Mouse (Mus musculus): ENCODE data around the gene Reep1. TPM values are rescaled to one million over a fixed set of nuclear protein-coding genes. Genes with fewer than 3 reads are reported as not detected.

The Reep1 gene
- total and polyA plus RNA-seq, 2 experiments from 2014 or later, result 213 to 319 TPM

GRCm38 (mm10) chr6:71757039-71757894, 49.9 kb downstream of the Reep1 start:
- WGBS, result 44% methylated on average over 10 of the region's 10 CpGs
- H3K36me3 ChIP-seq (ENCODE audit: insufficient read depth, low read length), result peaks cover 9% of the 10 kb centered on the region; the same call in 1 of the 2 replicates

GRCm38 (mm10) chr6:71758780-71759179, 51.4 kb downstream of the Reep1 start:
- no peak for ATAC-seq
- Histone ChIP-seq H3K4me2 (ENCODE audit: low read depth, low read length) (no peak overlapping the region), H3K4me3 (ENCODE audit: low read length) (no peak overlapping the region), H3K4me1 (ENCODE audit: insufficient read depth, low read length) (0 out of 2 replicates have a peak, but pooled peaks cover 2% of the 10 kb centered on the region), H3K9ac (replicated peaks; ENCODE audit: low read length) (no peak overlapping the region), H3K36me3 (ENCODE audit: insufficient read depth, low read length) (peaks cover 15% of the 10 kb centered on the region; the same call in 1 of the 2 replicates), H3K27ac (no peak overlapping the region), H3K9me3 (ENCODE audit: low read length) (no peaks in the 10 kb centered on the region), H3K27me3 (ENCODE audit: insufficient read depth, low read length) (no peaks in the 10 kb centered on the region)
- no peak for DNase-seq (ENCODE audit: low spot score)
- TF ChIP-seq CTCF (IDR thresholded peaks at IDR 0.05; ENCODE audit: low read depth), result no peak
- 88% methylated on average over 4 of the region's 4 CpGs for WGBS

More at GRCm38 (mm10) chr6:71757039-71757894, 49.9 kb downstream of the Reep1 start:
- TF ChIP-seq CTCF (IDR thresholded peaks at IDR 0.05; ENCODE audit: low read depth), result no peak
- Histone ChIP-seq H3K9me3 (ENCODE audit: low read length) (no peaks in the 10 kb centered on the region), H3K27me3 (ENCODE audit: insufficient read depth, low read length) (no peaks in the 10 kb centered on the region), H3K4me2 (ENCODE audit: low read depth, low read length) (no peak overlapping the region), H3K4me1 (ENCODE audit: insufficient read depth, low read length) (peaks cover 6% of the 10 kb centered on the region; the same call in 1 of the 2 replicates), H3K4me3 (ENCODE audit: low read length) (no peak overlapping the region), H3K27ac (peak overlapping the region; percentile 65; the same call in 1 of the 2 replicates), H3K9ac (replicated peaks; ENCODE audit: low read length) (no peak overlapping the region)
- DNase-seq (ENCODE audit: low spot score), result peak; percentile 54
- ATAC-seq, result peak; percentile 78

DNA sequence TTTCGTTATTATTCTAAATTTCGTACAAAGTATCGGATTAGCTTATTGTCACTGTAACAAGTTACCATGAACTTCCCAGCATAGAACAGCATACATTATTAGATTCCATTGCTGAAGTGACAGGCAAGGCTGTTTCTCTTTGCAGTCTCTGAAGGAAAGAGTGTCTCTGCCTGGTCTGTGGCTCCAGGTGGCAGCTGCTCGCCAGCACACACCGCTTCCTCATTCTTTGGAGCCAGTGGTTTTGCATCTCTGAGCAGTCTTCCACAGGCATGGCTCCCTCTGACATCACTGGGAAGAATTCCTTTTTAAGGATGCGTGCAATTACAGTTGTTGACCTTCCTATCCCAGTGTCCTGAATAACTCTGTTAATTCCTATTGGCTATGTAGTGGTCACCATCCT, 52.7 kb downstream of the Reep1 start:
- peaks cover 16% of the 10 kb centered on the region; the same call in 1 of the 2 replicates for H3K36me3 ChIP-seq (ENCODE audit: insufficient read depth, low read length)
- no peaks in the 10 kb centered on the region for H3K9me3 ChIP-seq (ENCODE audit: low read length)
- WGBS, result 88% methylated on average over 6 of the region's 6 CpGs
- no peaks in the 10 kb centered on the region for H3K27me3 ChIP-seq (ENCODE audit: insufficient read depth, low read length)
- ATAC-seq (no peak), DNase-seq (ENCODE audit: low spot score) (no peak)
- 0 out of 2 replicates have a peak, but pooled peaks cover 2% of the 10 kb centered on the region for H3K4me1 ChIP-seq (ENCODE audit: insufficient read depth, low read length)
- H3K4me3 ChIP-seq (ENCODE audit: low read length), result no peak overlapping the region
- no peak for TF ChIP-seq CTCF (IDR thresholded peaks at IDR 0.05; ENCODE audit: low read depth)
- H3K9ac ChIP-seq (replicated peaks; ENCODE audit: low read length), result no peak overlapping the region
- no peak overlapping the region for H3K4me2 ChIP-seq (ENCODE audit: low read depth, low read length)
- H3K27ac ChIP-seq, result no peak overlapping the region

DNA sequence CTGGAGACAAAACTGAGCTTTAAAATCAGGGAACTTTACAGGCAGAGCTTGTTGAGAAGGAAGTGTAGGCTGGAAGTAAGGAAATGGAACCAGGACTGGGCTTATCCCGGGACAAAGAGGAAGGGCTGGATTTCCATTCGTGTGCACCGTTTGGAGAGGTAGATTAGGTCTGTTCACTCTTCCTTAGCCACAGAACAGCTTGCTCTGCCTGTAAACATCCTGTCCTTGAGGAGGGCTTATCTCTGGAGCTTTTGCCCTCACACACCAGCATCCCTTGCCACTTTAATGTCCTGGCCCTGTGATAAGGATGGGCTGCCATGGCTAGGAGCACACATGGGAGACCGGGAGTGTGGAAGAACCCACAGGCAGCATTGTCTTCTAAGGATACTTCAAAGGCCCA, 60.4 kb downstream of the Reep1 start:
- H3K9me3 ChIP-seq (ENCODE audit: low read length), result no peaks in the 10 kb centered on the region
- peaks cover 7% of the 10 kb centered on the region; the same call in 1 of the 2 replicates for H3K36me3 ChIP-seq (ENCODE audit: insufficient read depth, low read length)
- DNase-seq (ENCODE audit: low spot score), result no peak
- no peak overlapping the region for H3K27ac ChIP-seq
- H3K4me1 ChIP-seq (ENCODE audit: insufficient read depth, low read length), result no peaks in the 10 kb centered on the region
- no peak overlapping the region for H3K4me3 ChIP-seq (ENCODE audit: low read length)
- no peaks in the 10 kb centered on the region for H3K27me3 ChIP-seq (ENCODE audit: insufficient read depth, low read length)
- 89% methylated on average over 4 of the region's 4 CpGs for whole genome bisulfite sequencing
- ATAC-seq, result no peak
- no peak for TF ChIP-seq CTCF (IDR thresholded peaks at IDR 0.05; ENCODE audit: low read depth)
- no peak overlapping the region for H3K9ac ChIP-seq (replicated peaks; ENCODE audit: low read length)
- H3K4me2 ChIP-seq (ENCODE audit: low read depth, low read length), result no peak overlapping the region

DNA sequence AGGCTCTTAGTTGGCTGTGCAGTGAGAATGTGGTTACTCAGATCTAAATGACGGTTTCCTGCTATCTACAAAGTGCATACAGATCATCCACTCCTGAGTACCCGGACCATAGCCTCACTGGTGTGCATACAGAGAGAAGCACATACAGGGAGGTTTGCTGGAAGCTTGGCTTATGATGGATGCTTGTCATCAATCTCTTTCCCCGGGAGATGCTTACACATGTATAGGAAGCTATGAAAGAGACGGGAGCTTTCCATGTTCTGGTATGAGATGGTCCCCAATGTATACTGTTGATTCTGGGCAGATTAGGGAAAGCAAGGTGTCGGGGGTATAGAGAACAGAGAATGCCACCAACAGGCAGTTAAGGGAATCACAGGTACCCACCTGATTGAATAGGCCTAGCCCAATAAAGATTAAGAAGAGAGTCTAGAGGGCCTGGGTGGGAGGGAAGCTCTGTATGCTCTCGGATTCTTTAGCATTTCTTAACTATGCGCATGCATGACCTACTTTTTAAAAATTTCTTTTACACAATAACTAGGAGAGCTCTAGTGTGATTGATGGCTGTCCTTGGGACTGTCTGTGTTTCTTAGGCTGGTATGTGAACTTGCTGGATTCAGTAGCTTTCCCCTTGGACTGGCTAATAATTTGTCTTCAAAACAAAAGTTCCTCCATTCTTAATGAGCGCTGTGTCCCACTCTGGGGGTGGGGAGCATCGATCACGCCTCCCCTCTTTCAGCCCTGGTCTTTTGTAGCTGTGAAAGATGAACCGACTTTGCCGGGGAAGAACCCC, 62.7 kb downstream of the Reep1 start:
- WGBS, result 69% methylated on average over 12 of the region's 12 CpGs
- Histone ChIP-seq H3K9me3 (ENCODE audit: low read length) (no peaks in the 10 kb centered on the region), H3K9ac (replicated peaks; ENCODE audit: low read length) (no peak overlapping the region), H3K27ac (no peak overlapping the region), H3K4me3 (ENCODE audit: low read length) (no peak overlapping the region), H3K4me2 (ENCODE audit: low read depth, low read length) (no peak overlapping the region), H3K36me3 (ENCODE audit: insufficient read depth, low read length) (no peaks in the 10 kb centered on the region; the same call in 1 of the 2 replicates), H3K27me3 (ENCODE audit: insufficient read depth, low read length) (no peaks in the 10 kb centered on the region), H3K4me1 (ENCODE audit: insufficient read depth, low read length) (no peaks in the 10 kb centered on the region)
- ATAC-seq (peak; percentile 70), DNase-seq (ENCODE audit: low spot score) (peak; percentile 40)
- peak; percentile 57 for TF ChIP-seq CTCF (IDR thresholded peaks at IDR 0.05; ENCODE audit: low read depth)

DNA sequence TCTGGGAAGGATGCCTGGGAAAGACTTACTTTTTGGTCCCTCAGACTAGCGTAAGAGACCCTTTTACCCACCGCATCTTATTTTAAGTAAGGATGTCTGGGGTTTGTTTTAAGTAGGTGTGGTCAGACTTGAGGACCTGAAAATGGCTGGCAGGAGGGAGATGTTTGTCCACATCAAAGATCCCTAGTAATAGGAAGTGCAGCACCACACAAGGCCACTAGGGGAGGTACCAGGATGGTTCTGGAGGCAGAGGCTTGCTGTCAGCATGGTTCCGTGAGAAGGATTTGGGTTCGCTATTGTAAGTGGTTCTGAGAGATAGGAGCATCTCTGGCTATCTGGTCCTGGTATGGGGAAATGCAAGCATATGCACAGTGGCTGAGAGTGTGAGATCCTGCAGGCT, 63.5 kb downstream of the Reep1 start:
- 95% methylated on average over 4 of the region's 4 CpGs for WGBS
- no peak overlapping the region for H3K4me2 ChIP-seq (ENCODE audit: low read depth, low read length)
- DNase-seq (ENCODE audit: low spot score), result no peak
- no peak overlapping the region for H3K4me3 ChIP-seq (ENCODE audit: low read length)
- no peak for TF ChIP-seq CTCF (IDR thresholded peaks at IDR 0.05; ENCODE audit: low read depth)
- no peak for ATAC-seq
- no peaks in the 10 kb centered on the region for H3K9me3 ChIP-seq (ENCODE audit: low read length)
- H3K27ac ChIP-seq, result no peak overlapping the region
- no peaks in the 10 kb centered on the region; the same call in 1 of the 2 replicates for H3K36me3 ChIP-seq (ENCODE audit: insufficient read depth, low read length)
- H3K9ac ChIP-seq (replicated peaks; ENCODE audit: low read length), result no peak overlapping the region
- H3K4me1 ChIP-seq (ENCODE audit: insufficient read depth, low read length), result no peaks in the 10 kb centered on the region
- H3K27me3 ChIP-seq (ENCODE audit: insufficient read depth, low read length), result no peaks in the 10 kb centered on the region

Data from hindbrain, postnatal 0 days (tissue).